Mouse (Mus musculus) CH12.LX (cell line): ENCODE data around the gene Reln.

Source experiments
- CHD1 ChIP-seq: IDR thresholded peaks from 2 replicates; pipeline ENCODE4 v1.6.1; 2012; ENCODE audit warnings: low read depth, low read length, improper control_type of control experiment, inconsistent platforms
- CTCF ChIP-seq, 2 experiments: IDR thresholded peaks in 1 of 2; conservative IDR thresholded peaks in 1 of 2; 2 replicates each; pipeline ENCODE4 v1.5.1; 2011 to 2012; ENCODE audit warnings: low read depth in 2 of 2, low read length in 2 of 2, improper control_type of control experiment in 1 of 2, inconsistent platforms in 1 of 2, mild to moderate bottlenecking in 1 of 2, moderate library complexity in 1 of 2
- E2F4 ChIP-seq: IDR thresholded peaks from 2 replicates; pipeline ENCODE4 v1.6.1; 2011; ENCODE audit warnings: low read depth, low read length, improper control_type of control experiment; ENCODE audit not compliant: insufficient replicate concordance
- ELF1 ChIP-seq: IDR thresholded peaks from 2 replicates; pipeline ENCODE4 v1.6.1; 2014; ENCODE audit warnings: low read depth, mild to moderate bottlenecking, inconsistent platforms, low read length, improper control_type of control experiment
- HCFC1 ChIP-seq: IDR thresholded peaks from 2 replicates; pipeline ENCODE4 v1.6.1; 2012; ENCODE audit warnings: low read depth, mild to moderate bottlenecking, inconsistent platforms, low read length, improper control_type of control experiment
- IRF4 ChIP-seq: IDR thresholded peaks from 2 replicates; pipeline ENCODE4 v1.6.1; 2014; ENCODE audit warnings: low read depth, mild to moderate bottlenecking, inconsistent platforms, low read length, improper control_type of control experiment
- JUND ChIP-seq: conservative IDR thresholded peaks from 2 replicates; pipeline ENCODE4 v1.6.1; 2011; ENCODE audit warnings: low read depth, low read length, improper control_type of control experiment
- POLR2A ChIP-seq: IDR thresholded peaks from 2 replicates; pipeline ENCODE4 v1.6.1; 2011; ENCODE audit warnings: low read depth, mild to moderate bottlenecking, improper control_type of control experiment, low read length
- TCF12 ChIP-seq: IDR thresholded peaks from 2 replicates; pipeline ENCODE4 v1.6.1; 2014; ENCODE audit warnings: low read depth, mild to moderate bottlenecking, inconsistent platforms, low read length, improper control_type of control experiment
- USF1 ChIP-seq: IDR thresholded peaks from 2 replicates; pipeline ENCODE4 v1.6.1; 2014; ENCODE audit warnings: low read depth, mild to moderate bottlenecking, inconsistent platforms, low read length, improper control_type of control experiment
- USF2 ChIP-seq: conservative IDR thresholded peaks from 2 replicates; pipeline ENCODE4 v1.6.1; 2011; ENCODE audit warnings: low read depth, low read length, improper control_type of control experiment
- ZMIZ1 ChIP-seq: IDR thresholded peaks from 2 replicates; pipeline ENCODE4 v1.6.1; 2012; ENCODE audit warnings: low read depth, mild to moderate bottlenecking, inconsistent platforms, low read length, improper control_type of control experiment
- ZNF384 ChIP-seq: IDR thresholded peaks from 2 replicates; pipeline ENCODE4 v1.6.1; 2012; ENCODE audit warnings: low read depth, low read length, improper control_type of control experiment, inconsistent platforms

GRCm38 (mm10) chr5:22345894-22346635 is 1.6 kb upstream of the Reln start:
- TF ChIP-seq USF1 (no peak), CHD1 (no peak), CTCF (conservative IDR thresholded peaks at IDR 0.05 in 1 of 2, IDR thresholded peaks at IDR 0.05 in 1 of 2; ENCODE audit: low read depth in 2 of 2, low read length in 2 of 2) (no peak), ELF1 (no peak), POLR2A (no peak), HCFC1 (no peak), USF2 (no peak), IRF4 (no peak), TCF12 (no peak), E2F4 (no peak), ZMIZ1 (no peak), ZNF384 (no peak), JUND (no peak)
